Mouse (Mus musculus) macrophage (primary cell): ENCODE results near the gene Sytl3. TPM values are rescaled to one million over a fixed set of nuclear protein-coding genes. Genes with fewer than 3 reads are reported as not detected.

Experiments
- H3K27ac ChIP-seq: fragments of 350-480 bp; formaldehyde crosslinking; 2 replicates; pipeline ENCODE4 v1.9.0; 2021
- H3K36me3 ChIP-seq: fragments of 350-480 bp; formaldehyde crosslinking; 2 replicates; pipeline ENCODE4 v1.9.0; 2021; ENCODE audit errors: inconsistent target
- H3K4me3 ChIP-seq: fragments of 350-480 bp; formaldehyde crosslinking; 2 replicates; pipeline ENCODE4 v1.9.0; 2021; ENCODE audit errors: inconsistent target
- H3K79me2 ChIP-seq: fragments of 350-480 bp; formaldehyde crosslinking; 2 replicates; pipeline ENCODE4 v1.9.0; 2021; ENCODE audit errors: inconsistent target
- WGBS: methylation state at CpG from one replicate; pipeline ENCODE4 v1.1.7; 2026; ENCODE audit warnings: inconsistent platforms; ENCODE audit not compliant: missing documents; 5-methylcytosine and 5-hydroxymethylcytosine counted together
- polyA plus RNA-seq: library from polyadenylated mRNA; stranded (reverse); fragments of 250-400 nt; gene quantifications from 3 replicates; pipeline ENCODE4 v1.2.4, GENCODE M21; 2018; ENCODE audit warnings: inconsistent platforms

Gene Sytl3
- polyA plus RNA-seq, 1 experiment from 2014 or later, result 0.23 TPM

GRCm38 (mm10) chr17:6759717-6760292 is 100.9 kb downstream of the Sytl3 start:
- peaks cover 54% of the 10 kb centered on the region for H3K79me2 ChIP-seq
- no peak overlapping the region for H3K4me3 ChIP-seq
- H3K36me3 ChIP-seq, result peaks cover 7% of the 10 kb centered on the region; the same call in 1 of the 2 replicates
- H3K27ac ChIP-seq, result no peak overlapping the region
- WGBS, result 93% methylated on average over 9 of the region's 9 CpGs

- peaks cover 93% of the 10 kb centered on the region for H3K79me2 ChIP-seq
- 89% methylated on average over 7 of the region's 7 CpGs for WGBS
- no peak overlapping the region for H3K27ac ChIP-seq
- no peaks in the 10 kb centered on the region for H3K36me3 ChIP-seq
- H3K4me3 ChIP-seq, result no peak overlapping the region
These were observed 104.8 kb downstream of the Sytl3 start for GRCm38 (mm10) chr17:6763513-6764226.

GRCm38 (mm10) chr17:6764227-6764593 is 105.3 kb downstream of the Sytl3 start:
- H3K36me3 ChIP-seq, result no peaks in the 10 kb centered on the region
- no peak overlapping the region for H3K27ac ChIP-seq
- WGBS, result 95% methylated on average over 7 of the region's 7 CpGs
- no peak overlapping the region for H3K4me3 ChIP-seq
- peaks cover 98% of the 10 kb centered on the region for H3K79me2 ChIP-seq

- Histone ChIP-seq H3K4me3 (no peak overlapping the region), H3K79me2 (peaks cover 99% of the 10 kb centered on the region), H3K27ac (no peak overlapping the region), H3K36me3 (no peaks in the 10 kb centered on the region)
- 100% methylated on average over 4 of the region's 4 CpGs for WGBS
These were observed 105.8 kb downstream of the Sytl3 start for GRCm38 (mm10) chr17:6764730-6765129.

- no peaks in the 10 kb centered on the region for H3K36me3 ChIP-seq
- H3K4me3 ChIP-seq, result no peak overlapping the region
- 88% methylated on average over 2 of the region's 2 CpGs for WGBS
- peaks cover 100% of the 10 kb centered on the region for H3K79me2 ChIP-seq
- no peak overlapping the region for H3K27ac ChIP-seq
These were observed 107.0 kb downstream of the Sytl3 start for GRCm38 (mm10) chr17:6765886-6766285.

GRCm38 (mm10) chr17:6766823-6767222 is 107.9 kb downstream of the Sytl3 start:
- Histone ChIP-seq H3K27ac (no peak overlapping the region), H3K79me2 (peaks cover 100% of the 10 kb centered on the region), H3K36me3 (no peaks in the 10 kb centered on the region), H3K4me3 (no peak overlapping the region)
- 96% methylated on average over 4 of the region's 4 CpGs for WGBS

GRCm38 (mm10) chr17:6767771-6768170 is 108.9 kb downstream of the Sytl3 start:
- Histone ChIP-seq H3K4me3 (no peak overlapping the region), H3K36me3 (no peaks in the 10 kb centered on the region), H3K79me2 (peaks cover 100% of the 10 kb centered on the region), H3K27ac (no peak overlapping the region)
- WGBS, result 73% methylated on average over 5 of the region's 5 CpGs

GRCm38 (mm10) chr17:6768301-6768788 is 109.5 kb downstream of the Sytl3 start:
- Histone ChIP-seq H3K36me3 (no peaks in the 10 kb centered on the region), H3K79me2 (peaks cover 100% of the 10 kb centered on the region)
- WGBS, result 91% methylated on average over 5 of the region's 5 CpGs

GRCm38 (mm10) chr17:6769602-6770001 is 110.7 kb downstream of the Sytl3 start:
- WGBS, result 36% methylated on average over 4 of the region's 4 CpGs
- Histone ChIP-seq H3K27ac (no peak overlapping the region), H3K36me3 (no peaks in the 10 kb centered on the region), H3K4me3 (no peak overlapping the region), H3K79me2 (peaks cover 100% of the 10 kb centered on the region)

More at GRCm38 (mm10) chr17:6768301-6768788, 109.5 kb downstream of the Sytl3 start:
- Histone ChIP-seq H3K4me3 (no peak overlapping the region), H3K27ac (no peak overlapping the region)

- Histone ChIP-seq H3K27ac (no peak overlapping the region), H3K36me3 (no peaks in the 10 kb centered on the region), H3K79me2 (peaks cover 100% of the 10 kb centered on the region), H3K4me3 (no peak overlapping the region)
- 76% methylated on average over 16 of the region's 16 CpGs for WGBS
These were observed 113.0 kb downstream of the Sytl3 start for GRCm38 (mm10) chr17:6771661-6772489.

- H3K36me3 ChIP-seq, result no peaks in the 10 kb centered on the region
- H3K27ac ChIP-seq, result no peak overlapping the region
- 95% methylated on average over 5 of the region's 5 CpGs for WGBS
These were observed 113.5 kb downstream of the Sytl3 start for GRCm38 (mm10) chr17:6772490-6772773.

GRCm38 (mm10) chr17:6773249-6773966 is 114.5 kb downstream of the Sytl3 start:
- H3K27ac ChIP-seq, result no peak overlapping the region
- peaks cover 96% of the 10 kb centered on the region for H3K79me2 ChIP-seq
- no peak overlapping the region for H3K4me3 ChIP-seq
- H3K36me3 ChIP-seq, result no peaks in the 10 kb centered on the region
- WGBS, result 81% methylated on average over 14 of the region's 14 CpGs

More at GRCm38 (mm10) chr17:6772490-6772773, 113.5 kb downstream of the Sytl3 start:
- Histone ChIP-seq H3K79me2 (peaks cover 100% of the 10 kb centered on the region), H3K4me3 (no peak overlapping the region)

- H3K36me3 ChIP-seq, result no peaks in the 10 kb centered on the region
- H3K79me2 ChIP-seq, result peaks cover 92% of the 10 kb centered on the region
- 83% methylated on average over 9 of the region's 9 CpGs for WGBS
- H3K27ac ChIP-seq, result no peak overlapping the region
- H3K4me3 ChIP-seq, result no peak overlapping the region
These were observed 116.3 kb downstream of the Sytl3 start for GRCm38 (mm10) chr17:6775221-6775620.

- H3K79me2 ChIP-seq, result peaks cover 92% of the 10 kb centered on the region
- no peak overlapping the region for H3K4me3 ChIP-seq
- 80% methylated on average over 2 of the region's 4 CpGs for WGBS
- no peaks in the 10 kb centered on the region for H3K36me3 ChIP-seq
- H3K27ac ChIP-seq, result no peak overlapping the region
These were observed 116.8 kb downstream of the Sytl3 start for GRCm38 (mm10) chr17:6775671-6776070.
